Mouse (Mus musculus): Measurements from ENCODE around the gene Tnfaip8l2. TPM values are rescaled to one million over a fixed set of nuclear protein-coding genes. Genes with fewer than 3 reads are reported as not detected.
"Not testable (repeated sequence)": the region's sequence is repeated elsewhere in the genome, so short reads cannot be mapped to it uniquely, and the experiment has no call there.

The Tnfaip8l2 gene
- total RNA-seq, 2 experiments from 2014 or later = 1.7 to 1.8 TPM

- intact Hi-C loops (cut with DNase I) = no loop called here
- DNase-seq = no peak
Observed at GRCm38 (mm10) chr3:95121580-95121979, 20.6 kb downstream of the Tnfaip8l2 start.

GRCm38 (mm10) chr3:95117751-95118150 lies 24.4 kb downstream of the Tnfaip8l2 start:
- intact Hi-C loops (cut with DNase I) = no loop called here
- DNase-seq = no peak

GRCm38 (mm10) chr3:95112760-95113159 lies 29.4 kb downstream of the Tnfaip8l2 start:
- intact Hi-C loops (cut with DNase I) = no loop called here
- no peak for DNase-seq

GRCm38 (mm10) chr3:95110911-95111726 lies 31.0 kb downstream of the Tnfaip8l2 start, which contains the start of gene Vps72:
Gene Vps72 (plus strand): TSS chr3:95111022.
- DNase-seq = peak; percentile 95 to 96
- intact Hi-C loops (cut with DNase I) = no loop called here

- intact Hi-C loops (cut with DNase I) = no loop called here
- DNase-seq = no peak
Observed at GRCm38 (mm10) chr3:95107898-95108297, 34.3 kb downstream of the Tnfaip8l2 start.

- DNase-seq; intact Hi-C loops (cut with DNase I): not testable (repeated sequence)
Observed at GRCm38 (mm10) chr3:95107308-95107707, 34.9 kb downstream of the Tnfaip8l2 start.

GRCm38 (mm10) chr3:95106338-95107117 lies 35.6 kb downstream of the Tnfaip8l2 start, which contains the start of gene Pip5k1a:
Gene Pip5k1a (minus strand): TSS chr3:95106930.
- intact Hi-C loops (cut with DNase I) = no loop called here
- peak; percentile 97 to 98 for DNase-seq

GRCm38 (mm10) chr3:95105586-95106337 lies 36.4 kb downstream of the Tnfaip8l2 start:
- no peak for DNase-seq

GRCm38 (mm10) chr3:95105121-95105520 lies 37.0 kb downstream of the Tnfaip8l2 start:
- intact Hi-C loops (cut with DNase I) = no loop called here
- no peak for DNase-seq

More at GRCm38 (mm10) chr3:95105586-95106337, 36.4 kb downstream of the Tnfaip8l2 start:
- intact Hi-C loops (cut with DNase I) = no loop called here

- no peak for DNase-seq
- intact Hi-C loops (cut with DNase I) = no loop called here
Observed at GRCm38 (mm10) chr3:95100854-95101253, 41.3 kb downstream of the Tnfaip8l2 start.

Small RNA genes within 50 kb of the gene (microRNA-seq; reads per million reads assigned to microRNA genes)
- 0 reads per million in 2 experiments for gene Mir8099-1

Other genes starting within 250 kb of the Tnfaip8l2 start
- 10 to 100 TPM; 53.7 to 58.5 TPM for gene Selenbp1, start 209.3 kb downstream of the Tnfaip8l2 start, total RNA-seq (2021)
- 10 to 100 TPM; 10.1 to 10.4 TPM for gene Rfx5, start 188.3 kb downstream of the Tnfaip8l2 start, total RNA-seq (2021)
- gene Pi4kb, start 167.6 kb downstream of the Tnfaip8l2 start, total RNA-seq (2021) = 10 to 100 TPM; 35.6 to 41.1 TPM
- 10 to 100 TPM; 20.3 to 24.3 TPM for gene Zfp687, start 126.9 kb downstream of the Tnfaip8l2 start, total RNA-seq (2021)
- 100 to 1,000 TPM; 140 to 142 TPM for gene Psmd4, start 99.7 kb downstream of the Tnfaip8l2 start, total RNA-seq (2021)
- gene Pip5k1a, start 35.4 kb downstream of the Tnfaip8l2 start, total RNA-seq (2021) = 10 to 100 TPM; 25.7 to 26.1 TPM
- 10 to 100 TPM; 39.0 to 53.0 TPM for gene Vps72, start 31.3 kb downstream of the Tnfaip8l2 start, total RNA-seq (2021)
- gene Tmod4, start 17.9 kb downstream of the Tnfaip8l2 start, total RNA-seq (2021) = 1 to 10 TPM; 9.6 to 9.9 TPM
- 10 to 100 TPM; 28.9 to 34.9 TPM for gene Scnm1, start 8.3 kb downstream of the Tnfaip8l2 start, total RNA-seq (2021)
- gene Lysmd1, start 8.3 kb downstream of the Tnfaip8l2 start, total RNA-seq (2021) = 1 to 10 TPM; 8.0 to 8.6 TPM
- gene Sema6c, start 18.1 kb upstream of the Tnfaip8l2 start, total RNA-seq (2021) = 10 to 100 TPM in 1 of 2 experiments, 1 to 10 TPM in 1; 7.9 to 10.2 TPM
- gene Gabpb2, start 75.6 kb upstream of the Tnfaip8l2 start, total RNA-seq (2021) = 10 to 100 TPM; 14.0 to 17.1 TPM
- gene Cdc42se1, start 86.4 kb upstream of the Tnfaip8l2 start, total RNA-seq (2021) = 10 to 100 TPM; 40.4 to 41.3 TPM
- gene Mllt11, start 89.8 kb upstream of the Tnfaip8l2 start, total RNA-seq (2021) = 1 to 10 TPM; 6.4 to 8.9 TPM
- gene Gm128, start 99.2 kb upstream of the Tnfaip8l2 start, total RNA-seq (2021) = under 1 TPM in 1 of 2 experiments, not detected in 1; 0.12 TPM
- not detected for gene Bnipl, start 108.8 kb upstream of the Tnfaip8l2 start, total RNA-seq (2021)
- gene Mindy1, start 139.0 kb upstream of the Tnfaip8l2 start, total RNA-seq (2021) = 10 to 100 TPM; 27.7 TPM
- 10 to 100 TPM; 28.8 to 35.2 TPM for gene Prune1, start 139.7 kb upstream of the Tnfaip8l2 start, total RNA-seq (2021)
- under 1 TPM; 0.37 to 0.38 TPM for gene Anxa9, start 164.8 kb upstream of the Tnfaip8l2 start, total RNA-seq (2021)
- gene Cers2, start 172.4 kb upstream of the Tnfaip8l2 start, total RNA-seq (2021) = 10 to 100 TPM; 58.4 to 65.6 TPM
- 10 to 100 TPM; 16.2 to 18.2 TPM for gene Setdb1, start 214.8 kb upstream of the Tnfaip8l2 start, total RNA-seq (2021)